ENCODE assay signal across 11 mouse cellular contexts in genomic region chr2:129133006-129133805, GRCm38 (mm10). TPM values are rescaled to one million over a fixed set of nuclear protein-coding genes. Genes with fewer than 3 reads are reported as not detected.
DNase-seq lines count a peak whose midpoint lies in the region; ATAC-seq lines count a peak whose summit lies in the region.
"Had no signal": no experiment of that assay in that cellular context is flagged by ENCODE, and none has a peak within 500 bp of the region (broad histone marks: within the 10 kb centered on the region; RNA-seq: fewer than 3 reads in every experiment).

No protein-coding gene starts in this region.

- peaks cover 19% of the 10 kb centered on the region for H3K36me3 ChIP-seq in hindbrain, embryonic 14.5 days (replicated peaks; ENCODE audit: control insufficient read depth, insufficient read depth)

- peaks cover 13% of the 10 kb centered on the region for H3K4me1 ChIP-seq in hindbrain, embryonic 14.5 days (replicated peaks; ENCODE audit: control insufficient read depth, insufficient read depth, low read length)

- no peak overlapping the region for H3K4me2 ChIP-seq in hindbrain, embryonic 14.5 days (replicated peaks)
- H3K4me2 ChIP-seq: hindbrain, embryonic 15.5 days; lung, embryonic 14.5 days had no signal

- no peak overlapping the region for H3K27ac ChIP-seq in hindbrain, embryonic 14.5 days
- H3K27ac ChIP-seq: hindbrain, embryonic 15.5 days had no signal

- WGBS in hindbrain, embryonic 14.5 days, result 97% methylated on average over 14 of the region's 14 CpGs

- peaks cover 10% of the 10 kb centered on the region; the same call in 1 of the 2 replicates for H3K9me3 ChIP-seq in hindbrain, embryonic 14.5 days (ENCODE audit: control insufficient read depth, low read length)

- intact Hi-C loops in left cerebral cortex, postnatal 4 days (cut with DNase I), result no loop called here

- H3K27me3 ChIP-seq in hindbrain, embryonic 14.5 days (ENCODE audit: control insufficient read depth, insufficient read depth, low read length), result no peaks in the 10 kb centered on the region
- H3K27me3 ChIP-seq: hindbrain, embryonic 15.5 days had no signal

- no peak overlapping the region for H3K9ac ChIP-seq in hindbrain, embryonic 14.5 days
- H3K9ac ChIP-seq: hindbrain, embryonic 15.5 days; lung, embryonic 14.5 days had no signal

- H3K4me3 ChIP-seq in hindbrain, embryonic 14.5 days (replicated peaks; ENCODE audit: low read length), result no peak overlapping the region
- H3K4me3 ChIP-seq: hindbrain, embryonic 15.5 days had no signal

- ATAC-seq in frontal cortex, adult (ENCODE audit: low TSS enrichment), result peak; percentile 88
- ATAC-seq in hindbrain, embryonic 14.5 days (ENCODE audit: low FRiP score), result no peak
- no peak for ATAC-seq in megakaryocyte, adult 5-6 weeks (ENCODE audit: poor library complexity, severe bottlenecking)

- peak; percentile 80 for DNase-seq in left cerebral cortex, adult 11 months (ENCODE audit: low spot score)
- no peak for DNase-seq in left cerebral cortex, postnatal 4 days
- peak; percentile 43 to 68 for DNase-seq in adrenal gland, adult 18-20 months (ENCODE audit: low spot score in 2 of 2)
- peak; percentile 15 for DNase-seq in ovary, postnatal 14 days (ENCODE audit: low spot score)
- DNase-seq in hindbrain, embryonic 14.5 days (ENCODE audit: low spot score), result no peak
- no peak for DNase-seq in thymus, adult 18-20 months
- DNase-seq: kidney, postnatal 25 days; lung, embryonic 14.5 days had no signal

RNA-seq across cellular contexts. Expression of gene Chchd5, which starts 3.7 kb away (rescaled TPM):
- total RNA-seq in left cerebral cortex, postnatal 4 days (2021), result 10 to 100 TPM; 10.2 to 12.0 TPM
- total RNA-seq in adrenal gland, adult 18-20 months (2021), result 10 to 100 TPM; 15.9 to 21.3 TPM
- polyA plus RNA-seq in hindbrain, embryonic 14.5 days (2014; fragmentation: Nextera tagmentation; extraction: Ambion mirVana), result 22.4 and 24.3 TPM in 2 replicates
- total RNA-seq in megakaryocyte, adult 5-6 weeks (2015), result 11.9 and 13.0 TPM in 2 replicates
- 9.4 and 11.9 TPM in 2 replicates for total RNA-seq in megakaryocyte, adult 5-6 weeks (2017)

RNA-seq across cellular contexts. Expression of gene Polr1b, which starts 32.4 kb away (rescaled TPM):
- 10 to 100 TPM; 31.2 to 35.0 TPM for total RNA-seq in left cerebral cortex, postnatal 4 days (2021)
- total RNA-seq in adrenal gland, adult 18-20 months (2021), result 10 to 100 TPM; 18.3 to 19.0 TPM
- 9.6 and 12.1 TPM in 2 replicates for polyA plus RNA-seq in hindbrain, embryonic 14.5 days (2014; fragmentation: Nextera tagmentation; extraction: Ambion mirVana)
- total RNA-seq in megakaryocyte, adult 5-6 weeks (2015), result 2.6 and 3.3 TPM in 2 replicates
- total RNA-seq in megakaryocyte, adult 5-6 weeks (2017), result 7.1 and 11.7 TPM in 2 replicates

Comparison
In these comparisons a context has a peak if more than half of its experiments do, and no peak if none do; other contexts are left out.
1. DNase-seq: peak in left cerebral cortex, adult 11 months (single experiment), adrenal gland, adult 18-20 months (2 of 2) and ovary, postnatal 14 days (single experiment); none in left cerebral cortex, postnatal 4 days (single experiment), hindbrain, embryonic 14.5 days (single experiment) and thymus, adult 18-20 months (0 of 2).